Mouse (Mus musculus) midbrain, embryonic 16.5 days (tissue): Measurements from ENCODE around the gene Dnah14. TPM values are rescaled to one million over a fixed set of nuclear protein-coding genes. Genes with fewer than 3 reads are reported as not detected.

Experiments used
- ATAC-seq: fragments of 200-750 bp; cut with Nextera tagmentation; 2 replicates; pipeline ENCODE4 v1.8.0; 2017; ENCODE audit warnings: moderate TSS enrichment
- H3K27ac ChIP-seq: fragments of 300-500 bp; sonication (generic); 2 replicates; pipeline ENCODE4 v1.5.1; 2014; ENCODE audit warnings: mild to moderate bottlenecking, low read length, mixed read lengths
- H3K27me3 ChIP-seq: fragments of 300-500 bp; sonication (generic); 2 replicates; pipeline ENCODE4 v1.6.1; 2014; ENCODE audit warnings: low read depth, low read length, mixed read lengths; ENCODE audit not compliant: control insufficient read depth, insufficient read depth
- H3K36me3 ChIP-seq: fragments of 300-500 bp; sonication (generic); 2 replicates; pipeline ENCODE4 v1.6.1; 2014; ENCODE audit warnings: mild to moderate bottlenecking, low read length, moderate library complexity, mixed read lengths; ENCODE audit not compliant: control insufficient read depth, insufficient read depth
- H3K4me1 ChIP-seq: fragments of 300-500 bp; sonication (generic); 2 replicates; pipeline ENCODE4 v1.6.1; 2014; ENCODE audit warnings: mild to moderate bottlenecking, low read length, mixed read lengths; ENCODE audit not compliant: control insufficient read depth, insufficient read depth
- H3K4me2 ChIP-seq: fragments of 300-500 bp; sonication (generic); 2 replicates; pipeline ENCODE4 v1.6.1; 2014; ENCODE audit warnings: mild to moderate bottlenecking, low read length, mixed read lengths
- H3K4me3 ChIP-seq: fragments of 300-500 bp; sonication (generic); 2 replicates; pipeline ENCODE4 v1.5.1; 2014; ENCODE audit warnings: low read depth, mild to moderate bottlenecking, low read length, moderate library complexity, mixed read lengths
- H3K9ac ChIP-seq: fragments of 300-500 bp; sonication (generic); 2 replicates; pipeline ENCODE4 v1.6.1; 2014; ENCODE audit warnings: low read depth, low read length, mixed read lengths
- H3K9me3 ChIP-seq: fragments of 300-500 bp; sonication (generic); replicated peaks from 2 replicates; pipeline ENCODE4 v1.6.1; 2014; ENCODE audit warnings: mild to moderate bottlenecking, low read length, mixed read lengths; ENCODE audit not compliant: control insufficient read depth, poor library complexity, severe bottlenecking
- WGBS: fragments of 180-500 bp; shearing (Covaris S2); extraction: QIAGEN DNeasy Blood & Tissue Kit; methylation state at CpG from one replicate; pipeline ENCODE4 v1.1.7; 2014; 5-methylcytosine and 5-hydroxymethylcytosine counted together
- polyA plus RNA-seq: library from polyadenylated mRNA; unstranded; fragments of >200 nt; fragmentation: Nextera tagmentation; extraction: Ambion mirVana; gene quantifications from 2 replicates; pipeline ENCODE4 v1.2.1, GENCODE M21; 2015

The Dnah14 gene
- polyA plus RNA-seq, 1 experiment from 2014 or later: 0.36 TPM

DNA sequence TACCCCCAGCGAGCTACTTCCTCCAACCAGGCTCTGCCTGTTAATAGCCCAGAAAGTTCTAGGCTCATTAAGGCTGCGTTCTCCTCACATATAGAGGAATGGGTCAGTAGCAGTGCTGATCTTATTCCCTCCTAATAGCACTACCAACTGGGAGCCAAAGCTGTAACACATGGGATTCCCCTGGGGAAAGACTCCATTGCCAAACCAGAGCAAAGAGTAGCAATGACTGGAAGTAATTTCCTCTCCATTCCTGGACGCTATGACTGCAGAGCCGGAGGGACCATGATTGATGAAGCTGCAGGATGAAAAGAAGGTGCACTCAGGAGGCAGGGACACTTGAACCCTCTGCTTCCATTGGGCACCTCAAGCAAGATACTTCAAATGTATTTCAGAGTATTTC is 274.1 kb downstream of the Dnah14 start:
- H3K4me2 ChIP-seq: no peak overlapping the region
- no peak for ATAC-seq
- peaks cover 4% of the 10 kb centered on the region; the same call in 1 of the 2 replicates for H3K4me1 ChIP-seq
- H3K27me3 ChIP-seq: peaks cover 3% of the 10 kb centered on the region
- H3K27ac ChIP-seq: no peak overlapping the region
- 86% methylated on average over 4 of the region's 4 CpGs for WGBS
- no peaks in the 10 kb centered on the region for H3K9me3 ChIP-seq
- no peak overlapping the region for H3K9ac ChIP-seq
- H3K36me3 ChIP-seq: no peaks in the 10 kb centered on the region
- H3K4me3 ChIP-seq: no peak overlapping the region

DNA sequence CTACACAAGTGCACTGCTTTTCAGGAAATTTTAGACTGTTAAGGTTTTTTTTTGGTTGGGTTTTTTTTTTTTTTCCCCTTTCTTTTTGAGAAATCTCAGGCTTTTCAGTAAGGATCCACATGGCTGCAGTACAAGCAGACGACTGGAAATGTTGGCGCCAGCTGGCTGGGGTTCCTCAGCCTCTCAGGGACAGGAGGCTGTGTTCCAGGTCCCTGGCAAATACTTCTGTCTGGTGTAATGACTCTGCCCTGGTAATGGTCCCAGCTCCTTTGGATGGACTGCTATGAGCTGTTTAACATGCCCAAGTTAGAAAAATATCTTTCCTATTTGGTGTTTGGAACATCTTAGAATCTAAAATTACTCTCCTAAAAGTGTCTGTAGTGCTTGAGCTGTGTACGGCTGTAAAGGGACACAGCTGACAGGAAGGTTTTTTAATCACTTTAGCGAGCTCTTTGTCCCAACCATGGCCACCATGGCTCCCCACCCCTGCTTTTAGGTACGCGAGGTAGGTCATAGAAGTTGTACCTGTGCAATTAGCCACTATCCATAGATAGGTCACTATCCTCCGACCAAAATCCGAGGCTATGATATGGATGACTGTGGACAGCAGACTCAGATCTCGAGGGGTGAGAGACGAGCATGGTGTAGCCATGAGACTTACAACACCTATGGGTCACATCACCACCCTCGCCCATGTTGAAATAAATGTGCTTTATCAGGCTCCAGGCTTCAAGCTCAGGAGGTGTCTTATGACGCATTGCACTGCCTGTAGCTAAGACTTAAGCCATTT is 275.4 kb downstream of the Dnah14 start:
- H3K4me1 ChIP-seq: peaks cover 4% of the 10 kb centered on the region; the same call in 1 of the 2 replicates
- H3K27me3 ChIP-seq: peaks cover 3% of the 10 kb centered on the region
- no peak overlapping the region for H3K4me2 ChIP-seq
- H3K9ac ChIP-seq: no peak overlapping the region
- no peaks in the 10 kb centered on the region for H3K36me3 ChIP-seq
- H3K9me3 ChIP-seq: no peaks in the 10 kb centered on the region
- 90% methylated on average over 12 of the region's 12 CpGs for whole genome bisulfite sequencing
- no peak for ATAC-seq
- H3K4me3 ChIP-seq: no peak overlapping the region
- H3K27ac ChIP-seq: no peak overlapping the region

DNA sequence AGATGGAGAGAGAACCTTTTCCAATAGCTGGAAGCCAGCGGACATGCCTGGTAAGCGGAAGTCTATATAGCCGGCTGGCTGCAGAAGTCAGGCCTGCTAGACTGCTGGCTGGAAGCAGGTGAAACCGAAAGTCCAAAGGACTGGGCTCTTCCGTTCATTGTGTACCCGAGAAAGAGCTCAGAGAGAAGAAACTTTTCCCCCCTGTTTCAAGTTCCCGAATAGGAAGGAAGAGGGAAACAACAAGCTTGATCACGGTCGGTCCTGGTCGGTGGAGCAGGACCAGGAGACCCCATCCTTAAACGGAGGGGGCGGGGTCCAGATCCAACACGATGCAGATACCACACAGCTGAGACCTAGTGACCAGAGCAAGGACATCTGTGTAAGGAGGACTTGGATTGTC is 276.1 kb downstream of the Dnah14 start:
- ATAC-seq: no peak
- 59% methylated on average over 13 of the region's 13 CpGs for WGBS
- H3K27me3 ChIP-seq: peaks cover 3% of the 10 kb centered on the region
- no peaks in the 10 kb centered on the region for H3K36me3 ChIP-seq
- H3K9me3 ChIP-seq: no peaks in the 10 kb centered on the region
- H3K4me1 ChIP-seq: peaks cover 4% of the 10 kb centered on the region; the same call in 1 of the 2 replicates
- H3K9ac ChIP-seq: no peak overlapping the region
- no peak overlapping the region; the same call in 1 of the 2 replicates for H3K4me2 ChIP-seq
- no peak overlapping the region for H3K27ac ChIP-seq
- H3K4me3 ChIP-seq: no peak overlapping the region

DNA sequence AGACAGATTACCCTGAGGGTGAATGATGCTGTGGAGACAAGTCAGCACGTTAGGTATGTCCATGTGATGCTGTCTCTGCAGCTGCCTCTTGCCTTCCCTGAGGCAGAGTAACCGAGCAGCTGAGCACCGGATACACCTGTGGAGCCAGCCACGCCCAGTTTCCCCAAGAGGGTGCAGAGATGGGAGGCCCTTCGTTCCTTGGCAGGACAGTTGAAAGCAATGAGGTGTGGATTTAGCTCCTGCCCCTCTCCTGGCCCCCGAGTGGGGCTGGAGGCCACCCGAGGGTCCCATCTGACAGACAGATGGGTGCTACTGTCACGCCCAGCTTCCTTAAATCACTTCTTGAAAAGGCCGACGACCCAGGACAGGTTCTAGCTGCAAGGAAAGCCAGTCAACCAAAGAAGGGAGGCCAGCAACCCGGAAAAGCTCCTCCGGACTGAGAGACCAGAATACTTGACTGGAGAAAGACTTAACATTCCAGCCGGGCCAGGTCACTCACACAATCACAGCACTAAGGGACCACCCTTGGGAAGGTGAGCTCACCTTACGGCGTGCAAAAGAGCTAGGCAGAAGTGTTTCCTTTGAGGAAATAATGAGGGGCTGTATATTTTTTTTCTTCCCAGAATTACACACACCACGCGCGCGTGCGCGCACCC is 276.9 kb downstream of the Dnah14 start:
- peaks cover 3% of the 10 kb centered on the region for H3K27me3 ChIP-seq
- H3K4me2 ChIP-seq: peak overlapping the region; percentile 46
- H3K36me3 ChIP-seq: no peaks in the 10 kb centered on the region
- H3K4me3 ChIP-seq: peak overlapping the region; percentile 13
- H3K9ac ChIP-seq: peak overlapping the region; percentile 21; the same call in 1 of the 2 replicates
- peaks cover 4% of the 10 kb centered on the region; the same call in 1 of the 2 replicates for H3K4me1 ChIP-seq
- no peak overlapping the region for H3K27ac ChIP-seq
- ATAC-seq: no peak; the same call in 1 of the 2 replicates
- H3K9me3 ChIP-seq: no peaks in the 10 kb centered on the region
- WGBS: 15% methylated on average over 21 of the region's 21 CpGs

DNA sequence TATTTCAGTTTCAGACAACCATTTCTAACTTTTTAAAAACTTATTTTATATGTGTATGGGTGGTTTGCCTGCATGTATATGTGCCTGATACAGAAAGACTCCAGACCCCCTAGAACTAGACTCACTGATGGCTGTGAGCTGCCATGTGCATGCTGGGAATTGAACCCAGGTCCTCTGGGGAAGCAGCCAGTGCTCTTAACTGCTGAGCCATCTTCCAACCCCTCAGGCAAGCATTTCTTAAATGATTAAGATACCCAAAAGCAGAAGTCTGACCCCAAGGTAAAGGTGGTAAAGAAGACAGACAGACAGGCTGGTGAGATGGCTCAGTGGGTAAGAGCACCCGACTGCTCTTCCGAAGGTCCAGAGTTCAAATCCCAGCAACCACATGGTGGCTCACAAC is 278.5 kb downstream of the Dnah14 start:
- 100% methylated on average over 2 of the region's 2 CpGs for WGBS
- H3K27me3 ChIP-seq: peaks cover 3% of the 10 kb centered on the region
- H3K9me3 ChIP-seq: no peaks in the 10 kb centered on the region
- no peaks in the 10 kb centered on the region for H3K36me3 ChIP-seq
- ATAC-seq: no peak
- H3K4me3 ChIP-seq: no peak overlapping the region
- H3K27ac ChIP-seq: no peak overlapping the region
- peaks cover 4% of the 10 kb centered on the region; the same call in 1 of the 2 replicates for H3K4me1 ChIP-seq
- no peak overlapping the region for H3K9ac ChIP-seq
- H3K4me2 ChIP-seq: no peak overlapping the region

DNA sequence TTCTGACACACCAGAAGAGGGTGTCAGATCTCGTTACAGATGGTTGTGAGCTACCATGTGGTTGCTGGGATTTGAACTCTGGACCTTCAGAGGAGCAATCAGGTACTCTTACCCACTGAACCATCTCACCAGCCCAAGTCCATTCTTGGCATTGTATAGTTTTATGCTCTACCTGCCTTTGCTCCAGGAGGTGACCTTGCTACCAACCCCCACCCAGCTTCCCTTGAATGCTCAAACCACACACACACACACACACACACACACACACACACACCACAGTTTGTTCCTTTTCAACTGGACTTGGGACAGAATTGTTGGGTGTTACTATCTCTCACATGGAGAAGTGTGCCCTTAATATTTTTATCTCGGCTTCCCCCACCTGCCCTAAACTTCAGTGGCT is 280.0 kb downstream of the Dnah14 start:
- ATAC-seq: no peak
- H3K9me3 ChIP-seq: no peaks in the 10 kb centered on the region
- 83% methylated on average over 2 of the region's 2 CpGs for WGBS

DNA sequence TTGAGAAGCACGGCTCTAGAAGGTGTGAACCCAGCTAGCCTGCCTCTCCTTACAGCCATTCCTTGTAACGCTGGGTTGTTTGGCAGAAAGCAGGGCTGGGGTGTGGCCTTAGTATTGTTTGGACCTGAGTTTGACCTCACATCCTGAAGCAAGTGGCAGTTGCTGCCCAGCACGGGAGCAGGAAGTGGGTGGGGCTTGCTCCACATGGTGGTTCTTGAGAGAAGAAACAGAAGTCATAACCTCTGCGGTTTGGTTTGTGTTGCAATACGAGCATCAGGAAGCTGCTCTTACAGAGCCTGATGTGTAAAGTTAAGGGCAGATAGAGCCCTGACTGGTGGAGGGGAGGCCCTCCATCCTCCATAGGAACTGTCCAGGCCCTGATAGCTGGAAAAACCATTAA is 284.3 kb downstream of the Dnah14 start:
- WGBS: 65% methylated on average over 5 of the region's 5 CpGs
- no peak for ATAC-seq
- H3K9ac ChIP-seq: no peak overlapping the region
- H3K4me2 ChIP-seq: no peak overlapping the region
- no peaks in the 10 kb centered on the region for H3K9me3 ChIP-seq
- H3K4me1 ChIP-seq: no peaks in the 10 kb centered on the region
- H3K27ac ChIP-seq: no peak overlapping the region
- no peaks in the 10 kb centered on the region for H3K27me3 ChIP-seq
- H3K36me3 ChIP-seq: no peaks in the 10 kb centered on the region
- no peak overlapping the region for H3K4me3 ChIP-seq

More for the DNA sequence above, 280.0 kb downstream of the Dnah14 start:
- H3K9ac ChIP-seq: no peak overlapping the region
- no peak overlapping the region for H3K27ac ChIP-seq
- peaks cover 3% of the 10 kb centered on the region for H3K27me3 ChIP-seq
- H3K4me1 ChIP-seq: peaks cover 4% of the 10 kb centered on the region; the same call in 1 of the 2 replicates
- no peak overlapping the region for H3K4me2 ChIP-seq
- H3K36me3 ChIP-seq: no peaks in the 10 kb centered on the region
- no peak overlapping the region for H3K4me3 ChIP-seq

DNA sequence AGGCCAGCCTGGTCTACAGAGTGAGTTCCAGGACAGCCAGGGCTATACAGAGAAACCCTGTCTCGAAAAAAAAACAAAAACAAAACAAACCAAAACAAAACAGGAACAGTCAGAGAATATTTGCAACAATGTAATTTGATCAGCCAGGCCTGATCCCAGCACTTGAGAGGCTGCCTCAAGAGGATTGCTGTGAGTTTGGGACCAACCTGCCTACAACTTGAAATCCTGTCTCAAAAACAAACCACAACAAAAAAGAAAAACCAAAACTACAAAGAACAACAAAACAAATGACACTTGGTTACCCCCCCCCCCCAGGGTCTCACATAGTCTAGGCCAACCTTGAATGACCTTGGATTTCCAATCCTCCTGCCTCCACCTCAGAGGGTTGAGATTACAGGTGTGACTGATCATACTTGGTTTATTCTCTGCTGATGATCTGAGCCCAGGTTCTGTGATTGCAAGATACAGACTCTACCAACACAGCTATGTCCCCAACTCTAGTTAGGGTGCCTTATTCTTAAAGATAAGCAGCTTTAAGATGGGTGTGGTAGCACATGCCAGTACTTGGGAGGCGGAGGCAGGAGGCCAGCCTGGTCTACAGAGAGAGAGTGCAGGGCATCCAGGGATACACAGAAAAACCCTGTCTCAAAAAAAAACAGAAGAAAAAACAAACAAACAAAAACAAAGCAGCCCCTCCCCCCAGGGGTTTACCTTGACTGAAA is 285.0 kb downstream of the Dnah14 start:
- Histone ChIP-seq H3K27ac (no peak overlapping the region), H3K4me3 (no peak overlapping the region), H3K27me3 (no peaks in the 10 kb centered on the region), H3K4me1 (no peaks in the 10 kb centered on the region), H3K9ac (no peak overlapping the region), H3K36me3 (no peaks in the 10 kb centered on the region), H3K9me3 (no peaks in the 10 kb centered on the region), H3K4me2 (no peak overlapping the region)
- WGBS: 63% methylated on average over 2 of the region's 2 CpGs
- ATAC-seq: no peak
